Mouse (Mus musculus) midbrain, postnatal 0 days (tissue): ENCODE data around the gene Gm609. TPM values are rescaled to one million over a fixed set of nuclear protein-coding genes. Genes with fewer than 3 reads are reported as not detected.

Experiments
- ATAC-seq: fragments of 200-750 bp; cut with Nextera tagmentation; 2 replicates; pipeline ENCODE4 v1.8.0; 2017; ENCODE audit warnings: moderate number of reproducible peaks, mild to moderate bottlenecking, moderate TSS enrichment, moderate library complexity; ENCODE audit not compliant: low FRiP score
- DNase-seq: peaks from one replicate; pipeline ENCODE4 v3.0.0-alpha.2; 2015; ENCODE audit warnings: low spot score
- H3K27ac ChIP-seq: fragments of 300-500 bp; sonication (generic); 2 replicates; pipeline ENCODE4 v1.5.1; 2014; ENCODE audit warnings: low read depth, mild to moderate bottlenecking, low read length, mixed read lengths
- H3K27me3 ChIP-seq: fragments of 300-500 bp; sonication (generic); 2 replicates; pipeline ENCODE4 v1.6.1; 2014; ENCODE audit warnings: low read length, control low read depth, mixed read lengths; ENCODE audit not compliant: insufficient read depth
- H3K36me3 ChIP-seq: fragments of 300-500 bp; sonication (generic); 2 replicates; pipeline ENCODE4 v1.6.1; 2014; ENCODE audit warnings: low read length, control low read depth, mixed read lengths; ENCODE audit not compliant: insufficient read depth
- H3K4me1 ChIP-seq: fragments of 300-500 bp; sonication (generic); 2 replicates; pipeline ENCODE4 v1.6.1; 2014; ENCODE audit warnings: mild to moderate bottlenecking, control low read depth, antibody characterized with exemption, low read length, mixed read lengths; ENCODE audit not compliant: insufficient read depth
- H3K4me2 ChIP-seq: fragments of 300-500 bp; sonication (generic); 2 replicates; pipeline ENCODE4 v1.6.1; 2014; ENCODE audit warnings: low read depth, mild to moderate bottlenecking, low read length, mixed read lengths; ENCODE audit not compliant: poor library complexity, severe bottlenecking
- H3K4me3 ChIP-seq: fragments of 300-500 bp; sonication (generic); 2 replicates; pipeline ENCODE4 v1.5.1; 2014; ENCODE audit warnings: low read depth, mild to moderate bottlenecking, low read length, moderate library complexity
- H3K9ac ChIP-seq: fragments of 300-500 bp; sonication (generic); replicated peaks from 2 replicates; pipeline ENCODE4 v1.6.1; 2014; ENCODE audit warnings: mild to moderate bottlenecking, low read length, moderate library complexity, mixed read lengths; ENCODE audit not compliant: poor library complexity, severe bottlenecking
- H3K9me3 ChIP-seq: fragments of 300-500 bp; sonication (generic); 2 replicates; pipeline ENCODE4 v1.6.1; 2016; ENCODE audit warnings: low read length, control low read depth
- CTCF ChIP-seq: IDR thresholded peaks from 2 replicates; pipeline ENCODE4 v1.5.1; 2016; ENCODE audit warnings: antibody characterized with exemption, mild to moderate bottlenecking
- WGBS: fragments of 180-500 bp; shearing (Covaris S2); extraction: QIAGEN DNeasy Blood & Tissue Kit; methylation state at CpG from one replicate; pipeline ENCODE4 v1.1.7; 2014; 5-methylcytosine and 5-hydroxymethylcytosine counted together
- polyA plus RNA-seq: library from polyadenylated mRNA; unstranded; fragments of >200 nt; fragmentation: Nextera tagmentation; extraction: Ambion mirVana; gene quantifications from 2 replicates; pipeline ENCODE4 v1.2.1, GENCODE M21; 2015
- total RNA-seq: library from RNA; depleted of rRNA; stranded (reverse); fragments of >200 nt; gene quantifications from 2 replicates; pipeline ENCODE4 v1.2.3, GENCODE M21; 2014; rRNA removed

Gene Gm609
- total and polyA plus RNA-seq, 2 experiments from 2014 or later = not detected

GRCm38 (mm10) chr16:45371076-45371475, 121.7 kb downstream of the Gm609 start:
- Histone ChIP-seq H3K27ac (no peak overlapping the region), H3K4me2 (no peak overlapping the region), H3K9ac (no peak overlapping the region), H3K9me3 (no peaks in the 10 kb centered on the region), H3K27me3 (no peaks in the 10 kb centered on the region), H3K36me3 (no peaks in the 10 kb centered on the region), H3K4me1 (no peaks in the 10 kb centered on the region), H3K4me3 (no peak overlapping the region)
- TF ChIP-seq CTCF = no peak
- WGBS = 94% methylated on average over 1 of the region's 1 CpGs
- ATAC-seq (no peak), DNase-seq (no peak)

- WGBS = 80% methylated on average over 4 of the region's 4 CpGs
- no peak for TF ChIP-seq CTCF
- no peaks in the 10 kb centered on the region for H3K4me1 ChIP-seq
These were observed 123.3 kb downstream of the Gm609 start for GRCm38 (mm10) chr16:45369285-45369965.

GRCm38 (mm10) chr16:45366111-45366510, 126.7 kb downstream of the Gm609 start:
- Histone ChIP-seq H3K36me3 (no peaks in the 10 kb centered on the region), H3K4me3 (no peak overlapping the region), H3K9ac (no peak overlapping the region), H3K4me2 (no peak overlapping the region), H3K4me1 (no peaks in the 10 kb centered on the region), H3K27ac (no peak overlapping the region), H3K27me3 (no peaks in the 10 kb centered on the region), H3K9me3 (no peaks in the 10 kb centered on the region)
- ATAC-seq (no peak), DNase-seq (no peak)
- 76% methylated on average over 7 of the region's 7 CpGs for WGBS
- no peak for TF ChIP-seq CTCF

More at GRCm38 (mm10) chr16:45369285-45369965, 123.3 kb downstream of the Gm609 start:
- H3K4me2 ChIP-seq = no peak overlapping the region
- no peaks in the 10 kb centered on the region for H3K9me3 ChIP-seq
- H3K27ac ChIP-seq = no peak overlapping the region
- DNase-seq (no peak), ATAC-seq (no peak)
- H3K4me3 ChIP-seq = no peak overlapping the region
- H3K36me3 ChIP-seq = no peaks in the 10 kb centered on the region
- no peaks in the 10 kb centered on the region for H3K27me3 ChIP-seq
- no peak overlapping the region for H3K9ac ChIP-seq

GRCm38 (mm10) chr16:45365353-45365752, 127.4 kb downstream of the Gm609 start:
- H3K9me3 ChIP-seq = no peaks in the 10 kb centered on the region
- H3K27me3 ChIP-seq = no peaks in the 10 kb centered on the region
- no peak for TF ChIP-seq CTCF
- no peak overlapping the region for H3K9ac ChIP-seq
- no peaks in the 10 kb centered on the region for H3K36me3 ChIP-seq
- ATAC-seq (no peak), DNase-seq (no peak)
- H3K4me1 ChIP-seq = no peaks in the 10 kb centered on the region
- H3K27ac ChIP-seq = no peak overlapping the region
- H3K4me3 ChIP-seq = no peak overlapping the region
- 88% methylated on average over 9 of the region's 9 CpGs for WGBS
- H3K4me2 ChIP-seq = no peak overlapping the region

- H3K9ac ChIP-seq = no peak overlapping the region
- H3K4me2 ChIP-seq = no peak overlapping the region
- WGBS = 100% methylated on average over 1 of the region's 1 CpGs
- H3K27me3 ChIP-seq = no peaks in the 10 kb centered on the region
- TF ChIP-seq CTCF = no peak
- ATAC-seq = no peak
- H3K4me1 ChIP-seq = no peaks in the 10 kb centered on the region
- no peaks in the 10 kb centered on the region for H3K9me3 ChIP-seq
- no peaks in the 10 kb centered on the region for H3K36me3 ChIP-seq
- DNase-seq = no peak
- no peak overlapping the region for H3K27ac ChIP-seq
- H3K4me3 ChIP-seq = no peak overlapping the region
These were observed 128.1 kb downstream of the Gm609 start for GRCm38 (mm10) chr16:45364627-45365026.

GRCm38 (mm10) chr16:45363480-45364045, 129.2 kb downstream of the Gm609 start:
- H3K9me3 ChIP-seq = no peaks in the 10 kb centered on the region
- no peak overlapping the region for H3K4me3 ChIP-seq
- H3K9ac ChIP-seq = no peak overlapping the region
- no peak overlapping the region for H3K4me2 ChIP-seq
- DNase-seq (no peak), ATAC-seq (no peak)
- H3K27ac ChIP-seq = no peak overlapping the region
- no peak for TF ChIP-seq CTCF
- H3K4me1 ChIP-seq = no peaks in the 10 kb centered on the region
- H3K36me3 ChIP-seq = no peaks in the 10 kb centered on the region
- H3K27me3 ChIP-seq = no peaks in the 10 kb centered on the region
- 88% methylated on average over 4 of the region's 4 CpGs for WGBS

Other genes with a start within 250 kb of the Gm609 start
- gene Cd200, start 83.9 kb downstream of the Gm609 start, total RNA-seq = 272 and 340 TPM in 2 replicates
- gene Cd200, start 83.9 kb downstream of the Gm609 start, polyA plus RNA-seq = 503 and 514 TPM in 2 replicates
- gene Gm17783, start 39.1 kb upstream of the Gm609 start, total RNA-seq = not detected in 2 replicates
- gene Gm17783, start 39.1 kb upstream of the Gm609 start, polyA plus RNA-seq = not detected in 2 replicates
- gene Slc9c1, start 42.3 kb upstream of the Gm609 start, total RNA-seq = not detected in 2 replicates
- not detected in 2 replicates for gene Slc9c1, start 42.3 kb upstream of the Gm609 start, polyA plus RNA-seq
- not detected in 2 replicates for gene Gcsam, start 117.4 kb upstream of the Gm609 start, total RNA-seq
- not detected in 2 replicates for gene Gcsam, start 117.4 kb upstream of the Gm609 start, polyA plus RNA-seq
- gene BC016579, start 161.1 kb upstream of the Gm609 start, total RNA-seq = not detected in 2 replicates
- not detected in 2 replicates for gene BC016579, start 161.1 kb upstream of the Gm609 start, polyA plus RNA-seq
- gene Tmprss7, start 200.7 kb upstream of the Gm609 start, total RNA-seq = 1.2 and 1.4 TPM in 2 replicates
- 0.92 and 1.6 TPM in 2 replicates for gene Tmprss7, start 200.7 kb upstream of the Gm609 start, polyA plus RNA-seq
- 141 TPM in 2 replicates for gene Tagln3, start 231.6 kb upstream of the Gm609 start, total RNA-seq
- gene Tagln3, start 231.6 kb upstream of the Gm609 start, polyA plus RNA-seq = 221 and 222 TPM in 2 replicates
- gene Abhd10, start 250.0 kb upstream of the Gm609 start, total RNA-seq = 21.5 and 24.2 TPM in 2 replicates
- 34.2 and 38.5 TPM in 2 replicates for gene Abhd10, start 250.0 kb upstream of the Gm609 start, polyA plus RNA-seq